Mouse (Mus musculus) liver, embryonic 14.5 days (tissue): ENCODE results near the gene Xirp2. TPM values are rescaled to one million over a fixed set of nuclear protein-coding genes. Genes with fewer than 3 reads are reported as not detected.
"Not testable (repeated sequence)": the region's sequence is repeated elsewhere in the genome, so short reads cannot be mapped to it uniquely, and the experiment has no call there.

ENCODE experiments used
- ATAC-seq: fragments of 200-750 bp; cut with Nextera tagmentation; 2 replicates; pipeline ENCODE4 v1.8.0; 2017; ENCODE audit warnings: moderate number of reproducible peaks, mild to moderate bottlenecking, moderate library complexity; ENCODE audit not compliant: insufficient read depth
- DNase-seq, 3 experiments: peaks; one replicate each; pipeline ENCODE4 v3.0.0-alpha.2; 2012 to 2013; ENCODE audit warnings: low read depth in 3 of 3, low spot score in 3 of 3
- H3K27ac ChIP-seq: fragments of 300-500 bp; sonication (generic); 2 replicates; pipeline ENCODE4 v1.5.1; 2014; ENCODE audit warnings: moderate library complexity, mild to moderate bottlenecking, control low read depth, inconsistent platforms
- H3K27me3 ChIP-seq: fragments of 300-500 bp; sonication (generic); 2 replicates; pipeline ENCODE4 v1.6.1; 2014; ENCODE audit warnings: mild to moderate bottlenecking, low read length, moderate library complexity; ENCODE audit not compliant: control insufficient read depth, insufficient read depth
- H3K36me3 ChIP-seq: fragments of 300-500 bp; sonication (generic); replicated peaks from 2 replicates; pipeline ENCODE4 v1.6.1; 2014; ENCODE audit warnings: low read depth; ENCODE audit not compliant: control insufficient read depth, insufficient read depth
- H3K4me1 ChIP-seq, 2 experiments: fragments of 200-500 bp in 1 of 2; fragments of 300-500 bp in 1 of 2; sonication (generic) in 1 of 2; replicated peaks; 2 replicates each; pipeline ENCODE4 v1.6.1; 2012 to 2014; ENCODE audit warnings: antibody characterized with exemption in 1 of 2, inconsistent platforms in 1 of 2, low read length in 1 of 2; ENCODE audit not compliant: control insufficient read depth in 2 of 2, insufficient read depth in 2 of 2
- H3K4me2 ChIP-seq: fragments of 300-500 bp; sonication (generic); 2 replicates; pipeline ENCODE4 v1.6.1; 2014; ENCODE audit warnings: low read depth, mild to moderate bottlenecking, control low read depth, moderate library complexity
- H3K4me3 ChIP-seq, 2 experiments: fragments of 200-500 bp in 1 of 2; fragments of 300-500 bp in 1 of 2; sonication (generic) in 1 of 2; 2 replicates each; pipeline ENCODE4 v1.5.1; 2012 to 2014; ENCODE audit warnings: low read depth in 2 of 2, low read length in 2 of 2, mild to moderate bottlenecking in 2 of 2, control low read depth in 1 of 2, inconsistent platforms in 1 of 2, moderate library complexity in 1 of 2; ENCODE audit not compliant: insufficient read depth in 1 of 2
- H3K9ac ChIP-seq: fragments of 300-500 bp; sonication (generic); replicated peaks from 2 replicates; pipeline ENCODE4 v1.6.1; 2014; ENCODE audit warnings: mild to moderate bottlenecking, control low read depth, moderate library complexity
- H3K9me3 ChIP-seq: fragments of 300-500 bp; sonication (generic); 2 replicates; pipeline ENCODE4 v1.6.1; 2016; ENCODE audit warnings: low read length, mixed read lengths; ENCODE audit not compliant: control insufficient read depth
- CTCF ChIP-seq: IDR thresholded peaks from 2 replicates; pipeline ENCODE4 v1.5.1; 2016; ENCODE audit warnings: antibody characterized with exemption, low read depth, control low read depth
- EP300 ChIP-seq: IDR thresholded peaks from 2 replicates; pipeline ENCODE4 v1.6.1; 2016; ENCODE audit warnings: antibody characterized with exemption, low read depth
- WGBS: fragments of 180-500 bp; shearing (Covaris S2); extraction: QIAGEN DNeasy Blood & Tissue Kit; methylation state at CpG from one replicate; pipeline ENCODE4 v1.1.7; 2014; ENCODE audit not compliant: insufficient replicate concordance; 5-methylcytosine and 5-hydroxymethylcytosine counted together
- polyA plus RNA-seq, 2 experiments: library from polyadenylated mRNA; depleted of rRNA in 1 of 2; stranded (reverse) in 1 of 2; unstranded in 1 of 2; fragments of >200 nt; fragmentation: Nextera tagmentation in 1 of 2; extraction: Ambion mirVana in 1 of 2; gene quantifications; 2 replicates each; pipeline versions ENCODE4 v1.2.1 to v1.2.3; 2012 to 2014

Gene Xirp2
- not detected in 2 replicates for polyA plus RNA-seq (2012; rRNA removed)
- not detected in 2 replicates for polyA plus RNA-seq (2014; fragmentation: Nextera tagmentation; extraction: Ambion mirVana)

DNA sequence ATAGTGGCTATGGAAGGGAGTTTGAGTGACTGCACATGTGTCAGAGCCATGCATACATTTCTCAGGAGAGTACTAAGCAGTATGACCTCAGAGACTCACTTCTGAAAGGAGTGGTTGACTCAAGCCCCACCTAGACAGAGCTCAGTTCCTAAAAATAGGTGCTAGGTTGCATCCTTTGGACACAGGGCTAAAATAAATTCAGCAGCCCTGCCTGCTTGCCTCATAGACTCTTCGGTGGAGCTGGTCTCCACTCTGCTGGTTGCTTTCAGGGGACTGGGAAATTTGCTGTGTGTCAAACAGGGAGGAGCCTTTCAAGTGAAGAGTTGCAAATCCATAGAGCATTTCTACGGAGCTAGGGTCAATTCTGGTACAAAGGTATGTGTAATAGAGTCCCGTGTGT is at the start of gene Xirp2:
Gene Xirp2 (plus strand): TSS at position 223 of the 400 bp plus-strand sequence.
- H3K4me3 ChIP-seq = no peak within 1 kb of the TSS
- H3K36me3 ChIP-seq = no peaks in the 10 kb centered on the region
- ATAC-seq (no peak), DNase-seq (no peak)
- H3K9ac ChIP-seq = no peak within 1 kb of the TSS
- H3K4me1 ChIP-seq = no peaks in the 10 kb centered on the region
- H3K27ac ChIP-seq = no peak within 1 kb of the TSS
- H3K9me3 ChIP-seq = no peaks in the 10 kb centered on the region
- 65% methylated on average over 3 of the region's 3 CpGs for WGBS
- TF ChIP-seq CTCF (no peak), EP300 (no peak)
- H3K4me2 ChIP-seq = no peak within 1 kb of the TSS
- no peaks in the 10 kb centered on the region for H3K27me3 ChIP-seq

DNA sequence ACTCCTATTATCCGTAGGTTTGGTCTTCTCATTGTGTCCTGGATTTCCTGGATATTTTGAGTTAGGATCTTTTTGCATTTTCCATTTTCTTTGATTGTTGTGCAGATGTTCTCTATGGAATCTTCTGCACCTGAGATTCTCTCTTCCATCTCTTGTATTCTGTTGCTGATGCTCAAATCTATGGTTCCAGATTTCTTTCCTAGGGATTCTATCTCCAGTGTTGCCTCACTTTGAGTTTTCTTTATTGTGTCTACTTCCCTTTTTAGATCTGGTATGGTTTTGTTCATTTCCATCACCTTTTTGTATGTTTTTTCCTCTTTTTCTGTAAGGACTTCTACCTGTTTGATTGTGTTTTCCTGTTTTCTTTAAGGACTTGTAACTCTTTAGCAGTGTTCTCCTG is 32.4 kb upstream of the Xirp2 start, which contains the start of gene Gm21830:
Gene Gm21830 (plus strand): TSS at position 301 of the 400 bp plus-strand sequence.
- not testable (repeated sequence) for H3K4me2 ChIP-seq, H3K27ac ChIP-seq, H3K4me1 ChIP-seq, H3K4me3 ChIP-seq, H3K9ac ChIP-seq, H3K9me3 ChIP-seq, H3K27me3 ChIP-seq, ATAC-seq, DNase-seq, H3K36me3 ChIP-seq
- WGBS = no CpG with 5 or more reads among the region's 1 CpGs

DNA sequence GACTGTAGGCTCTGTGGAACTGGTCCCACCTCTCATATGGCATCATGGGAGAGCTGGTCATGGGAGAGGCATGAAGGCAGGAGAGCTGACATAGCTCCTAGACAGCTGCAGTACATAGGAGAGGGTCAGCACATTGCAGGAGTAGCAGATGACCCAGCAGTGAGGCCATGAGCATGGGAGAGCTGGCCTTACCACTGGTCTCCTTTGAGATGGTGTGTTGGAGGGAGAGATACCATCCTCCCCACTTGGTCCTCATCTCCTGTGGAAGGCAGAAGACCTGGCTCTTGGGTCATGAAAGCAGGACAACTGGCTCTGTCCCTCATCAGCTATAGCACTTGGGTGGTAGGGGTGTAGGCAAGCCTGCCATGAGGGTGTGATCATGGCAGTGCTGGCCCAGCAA is 24.9 kb upstream of the Xirp2 start:
- no peaks in the 10 kb centered on the region for H3K36me3 ChIP-seq
- no peak overlapping the region for H3K27ac ChIP-seq
- no peaks in the 10 kb centered on the region for H3K4me1 ChIP-seq
- TF ChIP-seq CTCF = no peak
- no peak for TF ChIP-seq EP300
- no peak overlapping the region for H3K4me3 ChIP-seq
- no peak overlapping the region for H3K4me2 ChIP-seq
- no peaks in the 10 kb centered on the region for H3K9me3 ChIP-seq
- H3K9ac ChIP-seq = no peak overlapping the region
- ATAC-seq (no peak), DNase-seq (no peak)
- H3K27me3 ChIP-seq = no peaks in the 10 kb centered on the region

DNA sequence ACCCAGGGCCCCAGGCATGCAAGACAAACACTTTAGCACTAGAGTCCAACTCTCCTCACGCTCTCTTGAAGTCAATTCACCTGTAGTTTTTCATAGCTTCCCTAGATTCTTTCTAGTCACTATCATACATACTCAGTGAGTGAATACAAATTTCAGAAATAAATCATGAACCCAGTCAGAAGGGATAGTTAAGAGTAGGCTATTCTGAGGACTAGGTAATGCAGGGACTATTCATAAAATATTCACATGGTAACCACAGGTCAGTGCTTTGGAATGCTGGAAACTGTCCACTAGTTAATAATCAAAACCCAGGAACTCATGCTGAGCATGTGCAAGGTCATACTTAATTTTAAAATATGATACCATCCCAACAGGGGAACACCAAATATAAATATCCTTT is 23.0 kb upstream of the Xirp2 start:
- WGBS = 61% methylated on average over 1 of the region's 1 CpGs
- ATAC-seq (no peak), DNase-seq (no peak)
- Histone ChIP-seq H3K4me1 (no peaks in the 10 kb centered on the region), H3K36me3 (no peaks in the 10 kb centered on the region), H3K27me3 (no peaks in the 10 kb centered on the region), H3K9me3 (no peaks in the 10 kb centered on the region), H3K9ac (no peak overlapping the region), H3K4me2 (no peak overlapping the region), H3K27ac (no peak overlapping the region), H3K4me3 (no peak overlapping the region)
- TF ChIP-seq CTCF (no peak), EP300 (no peak)

DNA sequence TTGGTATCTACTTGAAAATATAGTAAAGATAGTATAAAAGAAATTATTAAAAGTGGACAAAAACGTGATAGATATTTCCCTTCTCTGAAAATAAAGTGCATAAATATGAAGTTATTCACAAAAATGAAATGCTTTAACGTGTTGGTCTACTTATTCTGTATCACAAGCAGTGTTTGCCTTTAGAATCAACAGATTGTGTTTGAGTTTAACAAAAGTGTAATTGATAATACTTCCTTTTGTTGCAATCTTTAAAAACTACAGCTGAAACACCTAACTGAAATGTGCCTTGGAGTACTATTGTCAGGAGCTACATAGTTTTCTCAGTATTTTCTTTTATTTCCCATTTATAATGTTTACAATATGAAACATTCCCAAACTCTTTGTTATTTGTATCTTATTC is 12.7 kb upstream of the Xirp2 start, which contains the start of gene Gm26727:
Gene Gm26727 (minus strand): TSS at position 101 of the 400 bp plus-strand sequence.
- DNase-seq (no peak), ATAC-seq (no peak)
- no peaks in the 10 kb centered on the region for H3K27me3 ChIP-seq
- no peaks in the 10 kb centered on the region for H3K9me3 ChIP-seq
- H3K4me1 ChIP-seq = no peaks in the 10 kb centered on the region
- no peak within 1 kb of the TSS for H3K4me3 ChIP-seq
- WGBS = 31% methylated on average over 2 of the region's 2 CpGs
- no peak within 1 kb of the TSS for H3K27ac ChIP-seq
- no peaks in the 10 kb centered on the region for H3K36me3 ChIP-seq
- no peak within 1 kb of the TSS for H3K9ac ChIP-seq
- TF ChIP-seq CTCF (no peak), EP300 (no peak)
- H3K4me2 ChIP-seq = no peak within 1 kb of the TSS
